Mouse (Mus musculus): ENCODE measurements at regions not wholly inside any gene's neighbourhood (a gene's known extent, or its start where the extent isn't known, plus 50 kb on each side); places are given as distances from the start of the nearest gene placed in this dataset. TPM values are rescaled to one million over a fixed set of nuclear protein-coding genes. Genes with fewer than 3 reads are reported as not detected.

DNA sequence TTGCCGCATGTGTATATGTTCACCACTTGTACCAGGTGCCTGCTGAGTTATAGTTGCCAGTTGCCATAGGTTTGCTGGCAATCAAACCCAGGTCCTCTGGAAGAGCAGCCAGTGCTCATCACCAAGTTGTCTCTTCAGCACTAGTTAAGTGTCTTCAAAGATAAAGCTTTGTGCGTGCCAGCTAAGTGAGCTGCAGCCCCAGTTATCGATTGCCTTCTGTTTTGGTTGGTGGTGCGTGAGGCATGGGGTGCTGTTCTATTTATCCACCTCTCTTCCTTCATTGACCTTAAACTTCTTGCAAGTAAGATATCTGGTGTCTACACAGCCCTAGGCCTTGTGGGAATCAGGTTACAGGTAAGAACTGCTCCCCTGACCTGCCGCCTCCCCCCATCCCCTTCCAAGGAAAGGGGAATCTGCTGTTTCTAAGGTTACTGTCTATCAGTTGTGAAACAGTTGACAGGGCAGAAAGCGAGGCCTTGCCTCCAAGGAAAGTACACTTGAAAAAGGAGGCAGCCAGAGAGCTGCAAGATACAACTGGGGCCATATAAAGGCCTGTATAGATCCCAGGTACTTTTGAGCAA, 1120.2 kb upstream of the A1bg start:
- Histone ChIP-seq H3K9ac (no peak overlapping the region; the same call in 1 of the 2 replicates), H3K4me3 (replicated peaks) (no peak overlapping the region), H3K27me3 (no peaks in the 10 kb centered on the region), H3K4me2 (peak overlapping the region; percentile 43), H3K27ac (replicated peaks) (peak overlapping the region; percentile 71), H3K4me1 (replicated peaks) (peaks cover 79% of the 10 kb centered on the region), H3K9me3 (replicated peaks) (no peaks in the 10 kb centered on the region), H3K36me3 (replicated peaks) (no peaks in the 10 kb centered on the region)
- ATAC-seq (ENCODE audit: insufficient read depth), result peak; percentile 61
- WGBS (ENCODE audit: insufficient replicate concordance), result 40% methylated on average over 6 of the region's 6 CpGs

Small RNAs in the stretch of these regions (microRNA-seq; reads per million reads assigned to microRNA genes)
- not detected for gene Gm24810
